Mouse (Mus musculus) cortical plate, adult 2 months (tissue): Measurements from ENCODE around the gene Tbc1d7. TPM values are rescaled to one million over a fixed set of nuclear protein-coding genes. Genes with fewer than 3 reads are reported as not detected.

Source experiments
- H3K27ac ChIP-seq: fragments of 200-500 bp; 2 replicates; pipeline ENCODE4 v1.5.1; 2012; ENCODE audit warnings: low read length, control low read depth, inconsistent platforms; ENCODE audit not compliant: insufficient read depth
- H3K4me1 ChIP-seq: fragments of 200-500 bp; 2 replicates; pipeline ENCODE4 v1.6.1; 2011; ENCODE audit warnings: low read length; ENCODE audit not compliant: control insufficient read depth, insufficient read depth
- H3K4me3 ChIP-seq: fragments of 200-500 bp; 2 replicates; pipeline ENCODE4 v1.5.1; 2011; ENCODE audit warnings: mild to moderate bottlenecking, low read length, control low read depth; ENCODE audit not compliant: insufficient read depth
- CTCF ChIP-seq: fragments of 200-500 bp; IDR thresholded peaks from 2 replicates; pipeline ENCODE4 v1.5.1; 2011; ENCODE audit warnings: mild to moderate bottlenecking, control low read depth, low read length; ENCODE audit not compliant: insufficient read depth; ENCODE audit errors: extremely low read depth
- POLR2A ChIP-seq: fragments of 200-500 bp; IDR thresholded peaks from 2 replicates; pipeline ENCODE4 v1.6.1; 2011; ENCODE audit warnings: mild to moderate bottlenecking, low read length, control low read depth; ENCODE audit not compliant: insufficient read depth; ENCODE audit errors: extremely low read depth
- polyA plus RNA-seq: library from polyadenylated mRNA; depleted of rRNA; stranded (reverse); fragments of >200 nt; gene quantifications from 2 replicates; pipeline ENCODE4 v1.2.3, GENCODE M21; 2012

Tbc1d7 gene
- polyA plus RNA-seq, 1 experiment: 31.1 TPM

- Histone ChIP-seq H3K27ac (no peak overlapping the region), H3K4me3 (no peak overlapping the region), H3K4me1 (peaks cover 2% of the 10 kb centered on the region; the same call in 1 of the 2 replicates)
- TF ChIP-seq CTCF (peak; percentile 32; the same call in 1 of the 2 replicates), POLR2A (no peak)
These were observed 25.9 kb upstream of the Tbc1d7 start for GRCm38 (mm10) chr13:43197187-43197586.

GRCm38 (mm10) chr13:43196000-43196399 is 24.7 kb upstream of the Tbc1d7 start:
- H3K27ac ChIP-seq: no peak overlapping the region
- TF ChIP-seq POLR2A (no peak), CTCF (peak; percentile 29; the same call in 1 of the 2 replicates)

GRCm38 (mm10) chr13:43193932-43194331 is 22.6 kb upstream of the Tbc1d7 start:
- Histone ChIP-seq H3K4me3 (no peak overlapping the region), H3K4me1 (peaks cover 8% of the 10 kb centered on the region), H3K27ac (no peak overlapping the region)
- no peak for TF ChIP-seq POLR2A

More at GRCm38 (mm10) chr13:43196000-43196399, 24.7 kb upstream of the Tbc1d7 start:
- Histone ChIP-seq H3K4me3 (no peak overlapping the region), H3K4me1 (peaks cover 9% of the 10 kb centered on the region)

GRCm38 (mm10) chr13:43193266-43193665 is 22.0 kb upstream of the Tbc1d7 start:
- TF ChIP-seq CTCF (no peak), POLR2A (no peak)
- no peak overlapping the region for H3K4me3 ChIP-seq
- peaks cover 8% of the 10 kb centered on the region for H3K4me1 ChIP-seq
- H3K27ac ChIP-seq: no peak overlapping the region

GRCm38 (mm10) chr13:43191741-43192192 is 20.5 kb upstream of the Tbc1d7 start:
- no peak for TF ChIP-seq POLR2A
- no peak for TF ChIP-seq CTCF
- H3K4me3 ChIP-seq: no peak overlapping the region
- peak overlapping the region; percentile 16; the same call in 1 of the 2 replicates for H3K27ac ChIP-seq
- peaks cover 8% of the 10 kb centered on the region for H3K4me1 ChIP-seq

- H3K27ac ChIP-seq: 0 out of 2 replicates have a peak overlapping the region, but pooled peaks have one; percentile 51
- H3K4me3 ChIP-seq: no peak overlapping the region
- H3K4me1 ChIP-seq: peaks cover 8% of the 10 kb centered on the region
- no peak for TF ChIP-seq POLR2A
- no peak for TF ChIP-seq CTCF
These were observed 20.0 kb upstream of the Tbc1d7 start for GRCm38 (mm10) chr13:43191290-43191689.

GRCm38 (mm10) chr13:43187736-43188135 is 16.4 kb upstream of the Tbc1d7 start:
- TF ChIP-seq POLR2A: no peak
- no peak for TF ChIP-seq CTCF
- Histone ChIP-seq H3K27ac (no peak overlapping the region), H3K4me3 (no peak overlapping the region), H3K4me1 (peaks cover 8% of the 10 kb centered on the region)

GRCm38 (mm10) chr13:43183248-43184055 is 12.2 kb upstream of the Tbc1d7 start:
- H3K4me3 ChIP-seq: no peak overlapping the region
- H3K4me1 ChIP-seq: no peaks in the 10 kb centered on the region; the same call in 1 of the 2 replicates
- TF ChIP-seq CTCF (no peak), POLR2A (no peak)
- H3K27ac ChIP-seq: no peak overlapping the region

GRCm38 (mm10) chr13:43182465-43183201 is 11.3 kb upstream of the Tbc1d7 start:
- no peak for TF ChIP-seq POLR2A
- peak; percentile 95 for TF ChIP-seq CTCF
- Histone ChIP-seq H3K4me1 (no peaks in the 10 kb centered on the region; the same call in 1 of the 2 replicates), H3K4me3 (no peak overlapping the region), H3K27ac (no peak overlapping the region)

- Histone ChIP-seq H3K4me1 (no peaks in the 10 kb centered on the region; the same call in 1 of the 2 replicates), H3K4me3 (no peak overlapping the region), H3K27ac (no peak overlapping the region)
- TF ChIP-seq CTCF: no peak
- no peak for TF ChIP-seq POLR2A
These were observed 9.8 kb upstream of the Tbc1d7 start for GRCm38 (mm10) chr13:43181104-43181503.
